Comparison of ENCODE assay signal across 8 mouse cellular contexts in the genomic region with DNA sequence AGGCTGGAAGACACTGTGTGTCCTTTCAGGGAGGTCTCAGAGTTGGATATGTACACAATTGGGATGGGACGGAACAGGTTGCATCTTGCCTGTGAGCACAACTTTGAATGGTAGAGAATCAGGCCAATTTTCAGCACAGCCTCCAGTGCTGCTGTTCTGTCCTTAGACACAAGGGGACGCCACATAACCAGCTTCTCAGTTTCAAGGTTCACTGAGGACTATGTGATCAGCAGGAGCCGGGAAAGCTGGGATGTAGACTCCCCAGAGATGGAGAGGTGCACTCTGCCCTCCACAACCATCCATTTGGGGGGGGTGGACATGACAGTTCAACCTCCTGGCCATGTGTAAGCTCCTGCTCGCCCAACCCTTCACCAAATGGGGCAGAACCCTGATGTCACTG. TPM values are rescaled to one million over a fixed set of nuclear protein-coding genes. Genes with fewer than 3 reads are reported as not detected.
A peak's percentile ranks its signal among the peaks of the same experiment; 100 is the strongest.
DNase-seq lines count a peak whose midpoint lies in the region; ATAC-seq and TF ChIP-seq lines count a peak whose summit lies in the region.

No protein-coding gene starts in this region.

- 0 out of 2 replicates have a peak, but pooled peaks have one; percentile 24 for ATAC-seq in megakaryocyte progenitor cell, adult 5-6 weeks (replicated peaks; ENCODE audit: poor library complexity)

- peak in 1 of 2 experiments; percentile 63 for DNase-seq in heart, adult 2 months
- DNase-seq in heart, postnatal 25 days (ENCODE audit: low spot score): no peak
- peak; percentile 59 for DNase-seq in urinary bladder, postnatal 25 days (ENCODE audit: low spot score)
- no peak for DNase-seq in urinary bladder, adult 2 months (ENCODE audit: low spot score)
- DNase-seq in kidney, postnatal 25 days: peak; percentile 60 to 68
- peak; percentile 72 for DNase-seq in thymus, postnatal 4 days

- TF ChIP-seq CTCF in heart, adult 2 months (IDR thresholded peaks at IDR 0.05): peak; percentile 77
- TF ChIP-seq CTCF in cortical plate, adult 2 months (IDR thresholded peaks at IDR 0.05; ENCODE audit: extremely low read depth, insufficient read depth, low read length): peak; percentile 99

- H3K79me2 ChIP-seq in heart, adult 2 months (replicated peaks; ENCODE audit: control insufficient read depth, insufficient read depth, low read length): no peaks in the 10 kb centered on the region

- TF ChIP-seq EP300 in heart, adult 2 months (IDR thresholded peaks at IDR 0.05; ENCODE audit: insufficient read depth, low read depth, low read length): 0 out of 2 replicates have a peak, but pooled peaks have one; percentile 14

- H3K4me1 ChIP-seq in heart, adult 2 months (ENCODE audit: control insufficient read depth, insufficient read depth, low read length): no peaks in the 10 kb centered on the region; the same call in 1 of the 2 replicates
- no peaks in the 10 kb centered on the region for H3K4me1 ChIP-seq in cortical plate, adult 2 months (ENCODE audit: control insufficient read depth, insufficient read depth, low read length)

- intact Hi-C loops in heart, adult 2 months (cut with DNase I): loop anchor here (1.0 kb wide), 1 partner anchor 338 kb away; no protein-coding TSS in a partner anchor
- intact Hi-C loops in heart, postnatal 25 days (cut with DNase I): loop anchor here (5.0 kb wide), 1 partner anchor 194 kb away; no protein-coding TSS in a partner anchor

- no peak for TF ChIP-seq POLR2A in heart, adult 2 months (IDR thresholded peaks at IDR 0.05; ENCODE audit: insufficient read depth, low read depth, low read length)
- no peak for TF ChIP-seq POLR2A in cortical plate, adult 2 months (IDR thresholded peaks at IDR 0.05; ENCODE audit: extremely low read depth, insufficient read depth, low read length)

- no peaks in the 10 kb centered on the region for H3K27me3 ChIP-seq in heart, adult 2 months (ENCODE audit: control insufficient read depth, insufficient read depth, low read length)

- no peak overlapping the region for H3K4me3 ChIP-seq in heart, adult 2 months
- H3K4me3 ChIP-seq in cortical plate, adult 2 months (ENCODE audit: insufficient read depth, low read length): no peak overlapping the region

- H3K27ac ChIP-seq in heart, adult 2 months: no peak overlapping the region
- H3K27ac ChIP-seq in cortical plate, adult 2 months (ENCODE audit: insufficient read depth, low read length): no peak overlapping the region

- WGBS in heart, adult 2 months: 48% methylated on average over 4 of the region's 4 CpGs

- H3K9ac ChIP-seq in heart, adult 2 months (ENCODE audit: low read depth, low read length): no peak overlapping the region

- no peaks in the 10 kb centered on the region for H3K36me3 ChIP-seq in heart, adult 2 months (ENCODE audit: control insufficient read depth, insufficient read depth, low read length)

RNA-seq across cellular contexts. Expression of gene Dscaml1, which starts 10.5 kb away (rescaled TPM):
- not detected for total RNA-seq in heart, adult 2 months (2021)
- polyA plus RNA-seq in heart, adult 2 months (2012; rRNA removed): 0.03 and 0.14 TPM in 2 replicates
- not detected for total RNA-seq in heart, postnatal 25 days (2021)
- 0.07 and 0.13 TPM in 2 replicates for polyA plus RNA-seq in urinary bladder, adult 2 months (2012; rRNA removed)
- 29.7 and 30.0 TPM in 2 replicates for polyA plus RNA-seq in cortical plate, adult 2 months (2012; rRNA removed)
- not detected in 2 replicates for total RNA-seq in megakaryocyte progenitor cell, adult 5-6 weeks (2015)
- not detected in 2 replicates for total RNA-seq in megakaryocyte progenitor cell, adult 5-6 weeks (2017)

RNA-seq across cellular contexts. Expression of gene Fxyd2, which starts 16.4 kb away (rescaled TPM):
- 1 to 10 TPM; 2.8 to 3.3 TPM for total RNA-seq in heart, adult 2 months (2021)
- 4.2 and 9.7 TPM in 2 replicates for polyA plus RNA-seq in heart, adult 2 months (2012; rRNA removed)
- total RNA-seq in heart, postnatal 25 days (2021): 1 to 10 TPM; 1.5 to 2.7 TPM
- 10.5 and 16.5 TPM in 2 replicates for polyA plus RNA-seq in urinary bladder, adult 2 months (2012; rRNA removed)
- 14.4 and 16.9 TPM in 2 replicates for polyA plus RNA-seq in cortical plate, adult 2 months (2012; rRNA removed)
- 0.78 and 0.79 TPM in 2 replicates for total RNA-seq in megakaryocyte progenitor cell, adult 5-6 weeks (2015)
- 2.9 TPM in 1 of 2 replicates, not detected in the other for total RNA-seq in megakaryocyte progenitor cell, adult 5-6 weeks (2017)

RNA-seq across cellular contexts. Expression of gene Fxyd6, which starts 45.9 kb away (rescaled TPM):
- total RNA-seq in heart, adult 2 months (2021): 10 to 100 TPM; 13.8 to 14.2 TPM
- 40.8 and 51.2 TPM in 2 replicates for polyA plus RNA-seq in heart, adult 2 months (2012; rRNA removed)
- total RNA-seq in heart, postnatal 25 days (2021): 10 to 100 TPM; 16.2 to 17.2 TPM
- 36.8 and 40.3 TPM in 2 replicates for polyA plus RNA-seq in urinary bladder, adult 2 months (2012; rRNA removed)
- 137 and 139 TPM in 2 replicates for polyA plus RNA-seq in cortical plate, adult 2 months (2012; rRNA removed)
- not detected in 2 replicates for total RNA-seq in megakaryocyte progenitor cell, adult 5-6 weeks (2015)
- total RNA-seq in megakaryocyte progenitor cell, adult 5-6 weeks (2017): 0.07 TPM in 1 of 2 replicates, not detected in the other

Comparison
In these comparisons a context has a peak if more than half of its experiments do, and no peak if none do; other contexts are left out.
1. DNase-seq: peak in urinary bladder, postnatal 25 days (single experiment), kidney, postnatal 25 days (2 of 2) and thymus, postnatal 4 days (single experiment); none in heart, postnatal 25 days (single experiment) and urinary bladder, adult 2 months (single experiment).
2. RNA of gene Fxyd6, which starts 45.9 kb away (total RNA-seq): 16.2 to 17.2 TPM in heart, postnatal 25 days and 13.8 to 14.2 TPM in heart, adult 2 months; 0.07 TPM in megakaryocyte progenitor cell, adult 5-6 weeks; every median in the first group is over 10 times any median in the second.